Mouse (Mus musculus) bone marrow, adult 2 months (tissue): ENCODE data around the gene Mettl26.

Experiments
- CTCF ChIP-seq: fragments of 200-500 bp; IDR thresholded peaks from 2 replicates; pipeline ENCODE4 v1.5.1; 2011; ENCODE audit warnings: low read length, control low read depth; ENCODE audit not compliant: control insufficient read depth, insufficient read depth
- POLR2A ChIP-seq: fragments of 200-500 bp; IDR thresholded peaks from 2 replicates; pipeline ENCODE4 v1.6.1; 2011; ENCODE audit warnings: low read depth, mild to moderate bottlenecking, control low read depth, low read length, borderline replicate concordance; ENCODE audit not compliant: control insufficient read depth

- TF ChIP-seq CTCF (no peak), POLR2A (no peak)
Measured at GRCm38 (mm10) chr17:25886806-25887205, 11.9 kb downstream of the Mettl26 start.
